Comparison of ENCODE assay signal across 8 mouse cellular contexts in genomic region chr8:124265798-124266197, GRCm38 (mm10). TPM values are rescaled to one million over a fixed set of nuclear protein-coding genes. Genes with fewer than 3 reads are reported as not detected.
DNase-seq lines count a peak whose midpoint lies in the region; ATAC-seq lines count a peak whose summit lies in the region.

No protein-coding gene starts in this region.

- no peak overlapping the region for H3K4me2 ChIP-seq in heart, embryonic 15.5 days
- H3K4me2 ChIP-seq in forebrain, embryonic 11.5 days (ENCODE audit: low read depth, low read length, severe bottlenecking), result no peak overlapping the region

- H3K9me3 ChIP-seq in heart, embryonic 15.5 days (replicated peaks), result no peaks in the 10 kb centered on the region
- H3K9me3 ChIP-seq in megakaryocyte, embryonic 14.5 days, result peaks cover 4% of the 10 kb centered on the region; the same call in 1 of the 2 replicates
- H3K9me3 ChIP-seq in forebrain, embryonic 11.5 days (ENCODE audit: control insufficient read depth, low read length), result no peaks in the 10 kb centered on the region

- H3K36me3 ChIP-seq in heart, embryonic 15.5 days, result no peaks in the 10 kb centered on the region
- peaks cover 94% of the 10 kb centered on the region for H3K36me3 ChIP-seq in megakaryocyte, embryonic 14.5 days (replicated peaks; ENCODE audit: low read length)
- no peaks in the 10 kb centered on the region for H3K36me3 ChIP-seq in forebrain, embryonic 11.5 days (ENCODE audit: control insufficient read depth, insufficient read depth, low read length)

- H3K27ac ChIP-seq in heart, embryonic 15.5 days, result peak overlapping the region; percentile 15; the same call in 1 of the 2 replicates
- H3K27ac ChIP-seq in forebrain, embryonic 11.5 days (ENCODE audit: low read depth, low read length), result no peak overlapping the region

- no peak overlapping the region for H3K9ac ChIP-seq in heart, embryonic 15.5 days
- no peak overlapping the region for H3K9ac ChIP-seq in forebrain, embryonic 11.5 days (ENCODE audit: low read length)

- peaks cover 51% of the 10 kb centered on the region for H3K4me1 ChIP-seq in heart, embryonic 15.5 days (replicated peaks)
- peaks cover 100% of the 10 kb centered on the region for H3K4me1 ChIP-seq in megakaryocyte, embryonic 14.5 days
- H3K4me1 ChIP-seq in forebrain, embryonic 11.5 days (replicated peaks; ENCODE audit: control insufficient read depth, insufficient read depth, low read length), result 0 out of 2 replicates have a peak, but pooled peaks cover 2% of the 10 kb centered on the region

- no peak overlapping the region for H3K4me3 ChIP-seq in heart, embryonic 15.5 days
- peak overlapping the region; percentile 72 for H3K4me3 ChIP-seq in megakaryocyte, embryonic 14.5 days (replicated peaks)
- no peak overlapping the region for H3K4me3 ChIP-seq in forebrain, embryonic 11.5 days (ENCODE audit: low read depth, low read length)

- H3K27me3 ChIP-seq in heart, embryonic 15.5 days, result no peaks in the 10 kb centered on the region
- no peaks in the 10 kb centered on the region for H3K27me3 ChIP-seq in megakaryocyte, embryonic 14.5 days (replicated peaks)
- H3K27me3 ChIP-seq in forebrain, embryonic 11.5 days (ENCODE audit: control insufficient read depth, insufficient read depth, low read length), result no peaks in the 10 kb centered on the region

- peak; percentile 61 for ATAC-seq in activated CD4-positive, CD25-positive, alpha-beta regulatory T cell, adult 4 months
- peak; percentile 82 for ATAC-seq in heart, embryonic 15.5 days (replicated peaks; ENCODE audit: insufficient number of reproducible peaks, insufficient read depth, low FRiP score, low read depth)
- ATAC-seq in forebrain, embryonic 11.5 days (replicated peaks; ENCODE audit: low FRiP score), result no peak

- 42% methylated on average over 8 of the region's 8 CpGs for WGBS in heart, embryonic 15.5 days
- 89% methylated on average over 8 of the region's 8 CpGs for WGBS in forebrain, embryonic 11.5 days

- peak; percentile 55 for DNase-seq in kidney, adult 11 months
- no peak for DNase-seq in kidney, postnatal 4 days
- no peak for DNase-seq in forebrain, embryonic 11.5 days (ENCODE audit: low spot score)
- no peak for DNase-seq in right cerebral cortex, postnatal 14 days
- DNase-seq in embryo, embryonic 11 days, result no peak

RNA-seq across cellular contexts. Expression of gene Galnt2, which starts 34.6 kb away (rescaled TPM):
- polyA plus RNA-seq in activated CD4-positive, CD25-positive, alpha-beta regulatory T cell, adult 4 months (2017; shearing (Covaris generic)), result 10 to 100 TPM; 18.2 to 20.1 TPM
- 44.7 and 55.3 TPM in 2 replicates for polyA plus RNA-seq in heart, embryonic 15.5 days (2015; fragmentation: Nextera tagmentation; extraction: Ambion mirVana)
- polyA plus RNA-seq in megakaryocyte, embryonic 14.5 days (2012; ENCODE audit: insufficient read depth, low replicate concordance), result 55.0 and 143 TPM in 2 replicates
- polyA plus RNA-seq in forebrain, embryonic 11.5 days (2014; fragmentation: Nextera tagmentation; extraction: Ambion mirVana), result 81.6 and 83.7 TPM in 2 replicates
